Mouse (Mus musculus) spleen, adult 2 months (tissue): ENCODE results near the gene Med22. TPM values are rescaled to one million over a fixed set of nuclear protein-coding genes. Genes with fewer than 3 reads are reported as not detected.
"Not testable (repeated sequence)": the region's sequence is repeated elsewhere in the genome, so short reads cannot be mapped to it uniquely, and the experiment has no call there.

ENCODE experiments used
- DNase-seq, 2 experiments: peaks; one replicate each; pipeline versions ENCODE4 v3.0.0 to v3.0.0-alpha.2; 2012 to 2021; ENCODE audit warnings: low spot score in 2 of 2, low read depth in 1 of 2
- H3K27ac ChIP-seq: fragments of 200-500 bp; 2 replicates; pipeline ENCODE4 v1.5.1; 2012; ENCODE audit warnings: low read length, inconsistent platforms; ENCODE audit not compliant: insufficient read depth
- H3K27me3 ChIP-seq: fragments of 200-500 bp; 2 replicates; pipeline ENCODE4 v1.6.1; 2012; ENCODE audit warnings: mild to moderate bottlenecking, moderate library complexity, low read length, inconsistent platforms; ENCODE audit not compliant: control insufficient read depth, insufficient read depth
- H3K36me3 ChIP-seq: fragments of 200-500 bp; 2 replicates; pipeline ENCODE4 v1.6.1; 2012; ENCODE audit warnings: mild to moderate bottlenecking, low read length, inconsistent platforms; ENCODE audit not compliant: control insufficient read depth, insufficient read depth
- H3K4me1 ChIP-seq: fragments of 200-500 bp; 2 replicates; pipeline ENCODE4 v1.6.1; 2011; ENCODE audit warnings: inconsistent platforms; ENCODE audit not compliant: control insufficient read depth, insufficient read depth, insufficient read length
- H3K4me3 ChIP-seq: fragments of 200-500 bp; 2 replicates; pipeline ENCODE4 v1.5.1; 2011; ENCODE audit warnings: mild to moderate bottlenecking, inconsistent platforms; ENCODE audit not compliant: insufficient read depth, insufficient read length; ENCODE audit errors: extremely low read depth
- CTCF ChIP-seq: fragments of 200-500 bp; IDR thresholded peaks from 2 replicates; pipeline ENCODE4 v1.5.1; 2011; ENCODE audit warnings: mild to moderate bottlenecking, inconsistent platforms; ENCODE audit not compliant: insufficient read depth, insufficient read length, insufficient replicate concordance; ENCODE audit errors: extremely low read depth
- POLR2A ChIP-seq: fragments of 200-500 bp; IDR thresholded peaks from 2 replicates; pipeline ENCODE4 v1.6.1; 2011; ENCODE audit warnings: low read depth, low read length, inconsistent platforms
- WGBS: fragments of 180-500 bp; shearing (Covaris S2); methylation state at CpG from one replicate; pipeline ENCODE4 v1.1.7; 2018; 5-methylcytosine and 5-hydroxymethylcytosine counted together
- polyA plus RNA-seq: library from polyadenylated mRNA; depleted of rRNA; stranded (reverse); fragments of >200 nt; gene quantifications from 2 replicates; pipeline ENCODE4 v1.2.3, GENCODE M21; 2012

The Med22 gene
- polyA plus RNA-seq, 1 experiment = 18.6 TPM

- WGBS = under 1% methylated on average over 41 of the region's 41 CpGs
Measured at GRCm38 (mm10) chr2:26902467-26903220, 7.8 kb downstream of the Med22 start, which contains the start of gene Surf6. Gene Surf6, minus strand, starts transcription at chr2:26902879.

GRCm38 (mm10) chr2:26901834-26902400 is 8.6 kb downstream of the Med22 start:
- 4% methylated on average over 7 of the region's 7 CpGs for WGBS
- TF ChIP-seq POLR2A = no peak
- TF ChIP-seq CTCF = no peak
- Histone ChIP-seq H3K36me3 (peaks cover 22% of the 10 kb centered on the region), H3K27me3 (no peaks in the 10 kb centered on the region), H3K4me3 (peak overlapping the region; percentile 75; the same call in 1 of the 2 replicates), H3K27ac (no peak overlapping the region; the same call in 1 of the 2 replicates), H3K4me1 (peaks cover 7% of the 10 kb centered on the region; the same call in 1 of the 2 replicates)
- DNase-seq = no peak

More at GRCm38 (mm10) chr2:26902467-26903220, 7.8 kb downstream of the Med22 start, which contains the start of gene Surf6:
- Histone ChIP-seq H3K4me1 (peaks cover 7% of the 10 kb centered on the region; the same call in 1 of the 2 replicates), H3K4me3 (peak within 1 kb of the TSS; percentile 75), H3K27me3 (no peaks in the 10 kb centered on the region), H3K27ac (peak within 1 kb of the TSS; percentile 74), H3K36me3 (peaks cover 19% of the 10 kb centered on the region)
- DNase-seq = peak; percentile 88 to 97
- TF ChIP-seq CTCF (no peak), POLR2A (peak; percentile 22; the same call in 1 of the 2 replicates)

- H3K4me1 ChIP-seq = peaks cover 7% of the 10 kb centered on the region; the same call in 1 of the 2 replicates
- no peak overlapping the region for H3K27ac ChIP-seq
- H3K36me3 ChIP-seq = peaks cover 23% of the 10 kb centered on the region
- H3K4me3 ChIP-seq = no peak overlapping the region
- TF ChIP-seq CTCF (no peak), POLR2A (no peak)
- whole genome bisulfite sequencing = 53% methylated on average over 1 of the region's 1 CpGs
- H3K27me3 ChIP-seq = no peaks in the 10 kb centered on the region
- DNase-seq = no peak
Measured at GRCm38 (mm10) chr2:26900731-26901130, 9.7 kb downstream of the Med22 start.

- H3K4me3 ChIP-seq = no peak overlapping the region
- H3K4me1 ChIP-seq = no peaks in the 10 kb centered on the region
- H3K27ac ChIP-seq = no peak overlapping the region
- 87% methylated on average over 4 of the region's 4 CpGs for WGBS
- H3K36me3 ChIP-seq = peaks cover 49% of the 10 kb centered on the region
- DNase-seq = no peak
- no peak for TF ChIP-seq CTCF
- TF ChIP-seq POLR2A = no peak
- no peaks in the 10 kb centered on the region for H3K27me3 ChIP-seq
Measured at GRCm38 (mm10) chr2:26895898-26896297, 14.6 kb downstream of the Med22 start.

- not testable (repeated sequence) for H3K4me3 ChIP-seq, H3K27me3 ChIP-seq, H3K27ac ChIP-seq, H3K4me1 ChIP-seq, DNase-seq, H3K36me3 ChIP-seq
- 84% methylated on average over 4 of the region's 4 CpGs for WGBS
Measured at GRCm38 (mm10) chr2:26886170-26886569, 24.3 kb downstream of the Med22 start.

GRCm38 (mm10) chr2:26885541-26885940 is 24.9 kb downstream of the Med22 start:
- not testable (repeated sequence) for H3K4me3 ChIP-seq, DNase-seq, H3K4me1 ChIP-seq, H3K27me3 ChIP-seq, H3K36me3 ChIP-seq, H3K27ac ChIP-seq
- 96% methylated on average over 2 of the region's 2 CpGs for WGBS

GRCm38 (mm10) chr2:26878571-26878970 is 31.9 kb downstream of the Med22 start:
- Histone ChIP-seq H3K4me1 (no peaks in the 10 kb centered on the region), H3K36me3 (no peaks in the 10 kb centered on the region), H3K27me3 (no peaks in the 10 kb centered on the region; the same call in 1 of the 2 replicates), H3K27ac (no peak overlapping the region), H3K4me3 (no peak overlapping the region)
- no peak for DNase-seq
- TF ChIP-seq CTCF = no peak
